ENCODE assay signal across 8 mouse cellular contexts in genomic region chr15:77904363-77904892, GRCm38 (mm10). TPM values are rescaled to one million over a fixed set of nuclear protein-coding genes. Genes with fewer than 3 reads are reported as not detected.
DNase-seq lines count a peak whose midpoint lies in the region; ATAC-seq lines count a peak whose summit lies in the region.

No protein-coding gene starts in this region.

- DNase-seq in kidney, adult 9 months, result no peak
- peak; percentile 35 for DNase-seq in T-cell, adult 2 months (ENCODE audit: low spot score)
- DNase-seq in limb, embryonic 10.5 days (ENCODE audit: low spot score), result no peak
- DNase-seq in thymus, postnatal 0 days (ENCODE audit: low spot score), result peak; percentile 57
- DNase-seq in Muller cell, postnatal 12 days (ENCODE audit: inconsistent ontology term), result no peak
- DNase-seq in forebrain, embryonic 11.5 days (ENCODE audit: low spot score), result no peak
- no peak for DNase-seq in layer of hippocampus, adult 8-10 months (ENCODE audit: low spot score in 2 of 2)

- no peak overlapping the region for H3K9ac ChIP-seq in kidney, embryonic 15.5 days
- no peak overlapping the region for H3K9ac ChIP-seq in forebrain, embryonic 11.5 days (ENCODE audit: low read length)

- H3K27me3 ChIP-seq in kidney, embryonic 15.5 days, result no peaks in the 10 kb centered on the region
- H3K27me3 ChIP-seq in limb, embryonic 10.5 days (ENCODE audit: low read depth, poor library complexity, severe bottlenecking), result peaks cover 4% of the 10 kb centered on the region; the same call in 1 of the 2 replicates
- no peaks in the 10 kb centered on the region for H3K27me3 ChIP-seq in forebrain, embryonic 11.5 days (ENCODE audit: control insufficient read depth, insufficient read depth, low read length)

- peak overlapping the region; percentile 77 for H3K27ac ChIP-seq in kidney, embryonic 15.5 days
- H3K27ac ChIP-seq in limb, embryonic 10.5 days, result peak overlapping the region; percentile 87
- no peak overlapping the region for H3K27ac ChIP-seq in forebrain, embryonic 11.5 days (ENCODE audit: low read depth, low read length)

- H3K9me3 ChIP-seq in kidney, embryonic 15.5 days (replicated peaks), result no peaks in the 10 kb centered on the region
- H3K9me3 ChIP-seq in limb, embryonic 10.5 days (replicated peaks), result no peaks in the 10 kb centered on the region
- H3K9me3 ChIP-seq in forebrain, embryonic 11.5 days (ENCODE audit: control insufficient read depth, low read length), result no peaks in the 10 kb centered on the region

- H3K4me3 ChIP-seq in kidney, embryonic 15.5 days (replicated peaks), result no peak overlapping the region
- 0 out of 2 replicates have a peak overlapping the region, but pooled peaks have one; percentile 46 for H3K4me3 ChIP-seq in limb, embryonic 10.5 days
- no peak overlapping the region for H3K4me3 ChIP-seq in forebrain, embryonic 11.5 days (ENCODE audit: low read depth, low read length)

- 0 out of 2 replicates have a peak, but pooled peaks have one; percentile 12 for ATAC-seq in kidney, embryonic 15.5 days (replicated peaks; ENCODE audit: low FRiP score)
- no peak for ATAC-seq in forebrain, embryonic 11.5 days (replicated peaks; ENCODE audit: low FRiP score)

- H3K36me3 ChIP-seq in kidney, embryonic 15.5 days, result no peaks in the 10 kb centered on the region
- no peaks in the 10 kb centered on the region for H3K36me3 ChIP-seq in limb, embryonic 10.5 days
- no peaks in the 10 kb centered on the region for H3K36me3 ChIP-seq in forebrain, embryonic 11.5 days (ENCODE audit: control insufficient read depth, insufficient read depth, low read length)

- H3K4me2 ChIP-seq in kidney, embryonic 15.5 days, result peak overlapping the region; percentile 63
- no peak overlapping the region for H3K4me2 ChIP-seq in forebrain, embryonic 11.5 days (ENCODE audit: low read depth, low read length, severe bottlenecking)

- H3K4me1 ChIP-seq in kidney, embryonic 15.5 days, result peaks cover 60% of the 10 kb centered on the region
- peaks cover 61% of the 10 kb centered on the region for H3K4me1 ChIP-seq in limb, embryonic 10.5 days
- 0 out of 2 replicates have a peak, but pooled peaks cover 5% of the 10 kb centered on the region for H3K4me1 ChIP-seq in forebrain, embryonic 11.5 days (replicated peaks; ENCODE audit: control insufficient read depth, insufficient read depth, low read length)

- WGBS in kidney, embryonic 15.5 days, result 31% methylated on average over 12 of the region's 12 CpGs
- 24% methylated on average over 12 of the region's 12 CpGs for WGBS in limb, embryonic 10.5 days
- 19% methylated on average over 12 of the region's 12 CpGs for WGBS in forebrain, embryonic 11.5 days

RNA-seq across cellular contexts. Expression of gene Txn2, which starts 24.4 kb away (rescaled TPM):
- 240 and 253 TPM in 2 replicates for polyA plus RNA-seq in kidney, embryonic 15.5 days (2015; fragmentation: Nextera tagmentation; extraction: Ambion mirVana)
- polyA plus RNA-seq in limb, embryonic 10.5 days (2016; fragmentation: Nextera tagmentation; extraction: Ambion mirVana), result 287 and 339 TPM in 2 replicates
- 213 and 231 TPM in 2 replicates for polyA plus RNA-seq in thymus, postnatal 0 days (2015; fragmentation: Nextera tagmentation; extraction: Ambion mirVana)
- 232 and 267 TPM in 2 replicates for polyA plus RNA-seq in forebrain, embryonic 11.5 days (2014; fragmentation: Nextera tagmentation; extraction: Ambion mirVana)
- 100 to 1,000 TPM; 119 to 130 (median 128) TPM for total RNA-seq in layer of hippocampus, adult 8-10 months (2022)

RNA-seq across cellular contexts. Expression of gene Foxred2, which starts 52.1 kb away (rescaled TPM):
- 4.6 and 5.6 TPM in 2 replicates for polyA plus RNA-seq in kidney, embryonic 15.5 days (2015; fragmentation: Nextera tagmentation; extraction: Ambion mirVana)
- polyA plus RNA-seq in limb, embryonic 10.5 days (2016; fragmentation: Nextera tagmentation; extraction: Ambion mirVana), result 7.3 and 7.7 TPM in 2 replicates
- 3.5 TPM in 2 replicates for polyA plus RNA-seq in thymus, postnatal 0 days (2015; fragmentation: Nextera tagmentation; extraction: Ambion mirVana)
- polyA plus RNA-seq in forebrain, embryonic 11.5 days (2014; fragmentation: Nextera tagmentation; extraction: Ambion mirVana), result 9.1 TPM in 2 replicates
- total RNA-seq in layer of hippocampus, adult 8-10 months (2022), result 10 to 100 TPM in 3 of 4 experiments, 1 to 10 TPM in 1; 9.5 to 14.0 (median 13.1) TPM

Comparison
In these comparisons a context has a peak if more than half of its experiments do, and no peak if none do; other contexts are left out.
1. DNase-seq: peak in T-cell, adult 2 months (single experiment) and thymus, postnatal 0 days (single experiment); none in kidney, adult 9 months (single experiment), limb, embryonic 10.5 days (single experiment), Muller cell, postnatal 12 days (single experiment), forebrain, embryonic 11.5 days (single experiment) and layer of hippocampus, adult 8-10 months (0 of 2).